Mouse (Mus musculus) heart, embryonic 14.5 days (tissue): ENCODE measurements around the gene Barhl1. TPM values are rescaled to one million over a fixed set of nuclear protein-coding genes. Genes with fewer than 3 reads are reported as not detected.

Experiments
- ATAC-seq: fragments of 200-750 bp; cut with Nextera tagmentation; 2 replicates; pipeline ENCODE4 v1.8.0; 2017; ENCODE audit warnings: low read depth, moderate TSS enrichment; ENCODE audit not compliant: insufficient number of reproducible peaks, insufficient read depth, low FRiP score
- H3K27ac ChIP-seq, 2 experiments: fragments of 200-500 bp in 1 of 2; fragments of 300-500 bp in 1 of 2; sonication (generic) in 1 of 2; replicated peaks in 1 of 2; 2 replicates each; pipeline ENCODE4 v1.5.1; 2012 to 2014; ENCODE audit warnings: low read depth in 2 of 2, low read length in 2 of 2, control low read depth in 1 of 2, mild to moderate bottlenecking in 1 of 2, mixed read lengths in 1 of 2; ENCODE audit not compliant: control insufficient read depth in 1 of 2, insufficient read depth in 1 of 2
- H3K27me3 ChIP-seq: fragments of 300-500 bp; sonication (generic); 2 replicates; pipeline ENCODE4 v1.6.1; 2014; ENCODE audit warnings: mild to moderate bottlenecking, low read length, control low read depth; ENCODE audit not compliant: control insufficient read depth, insufficient read depth
- H3K36me3 ChIP-seq: fragments of 300-500 bp; sonication (generic); 2 replicates; pipeline ENCODE4 v1.6.1; 2014; ENCODE audit warnings: mild to moderate bottlenecking, control low read depth, low read length, mixed read lengths; ENCODE audit not compliant: control insufficient read depth, insufficient read depth
- H3K4me1 ChIP-seq, 2 experiments: fragments of 200-500 bp in 1 of 2; fragments of 300-500 bp in 1 of 2; sonication (generic) in 1 of 2; 2 replicates each; pipeline ENCODE4 v1.6.1; 2012 to 2014; ENCODE audit warnings: low read length in 2 of 2, control low read depth in 1 of 2, mixed read lengths in 1 of 2; ENCODE audit not compliant: control insufficient read depth in 2 of 2, insufficient read depth in 2 of 2
- H3K4me2 ChIP-seq: fragments of 300-500 bp; sonication (generic); 2 replicates; pipeline ENCODE4 v1.6.1; 2014; ENCODE audit warnings: mild to moderate bottlenecking, low read length
- H3K4me3 ChIP-seq, 2 experiments: fragments of 200-500 bp in 1 of 2; fragments of 300-500 bp in 1 of 2; sonication (generic) in 1 of 2; 2 replicates each; pipeline ENCODE4 v1.5.1; 2012 to 2014; ENCODE audit warnings: low read length in 2 of 2, mild to moderate bottlenecking in 2 of 2, control low read depth in 1 of 2, low read depth in 1 of 2, moderate library complexity in 1 of 2; ENCODE audit not compliant: control insufficient read depth in 1 of 2, insufficient read depth in 1 of 2
- H3K9ac ChIP-seq: fragments of 300-500 bp; sonication (generic); 2 replicates; pipeline ENCODE4 v1.6.1; 2014; ENCODE audit warnings: mild to moderate bottlenecking, low read length
- H3K9me3 ChIP-seq: fragments of 300-500 bp; sonication (generic); 2 replicates; pipeline ENCODE4 v1.6.1; 2016; ENCODE audit warnings: low read length, control low read depth; ENCODE audit not compliant: control insufficient read depth
- WGBS: fragments of 180-500 bp; shearing (Covaris S2); extraction: QIAGEN DNeasy Blood & Tissue Kit; methylation state at CpG from one replicate; pipeline ENCODE4 v1.1.7; 2014; 5-methylcytosine and 5-hydroxymethylcytosine counted together
- polyA plus RNA-seq: library from polyadenylated mRNA; unstranded; fragments of >200 nt; fragmentation: Nextera tagmentation; extraction: Ambion mirVana; gene quantifications from 2 replicates; pipeline ENCODE4 v1.2.1, GENCODE M21; 2014

The Barhl1 gene
- polyA plus RNA-seq, 1 experiment from 2014 or later = not detected

DNA sequence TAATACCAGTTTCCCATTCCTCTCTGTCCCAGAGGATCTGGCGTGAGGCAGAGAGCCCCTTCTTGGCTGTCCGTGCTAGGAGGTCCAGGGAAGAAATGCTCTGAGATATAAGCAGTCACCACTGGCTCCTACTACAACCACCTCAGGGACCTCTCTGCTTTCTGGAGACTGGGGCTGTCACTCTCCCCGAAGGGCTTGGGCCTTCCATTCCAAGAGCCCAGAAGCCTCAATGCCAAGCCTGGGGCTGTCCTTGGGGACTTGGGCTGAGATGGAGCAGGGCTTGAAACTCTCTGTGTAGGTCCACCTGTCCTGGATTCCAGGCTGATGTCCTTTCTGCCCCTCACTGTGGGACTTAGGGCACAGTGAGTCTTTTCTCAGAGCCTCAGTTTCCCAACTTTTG, 5.6 kb downstream of the Barhl1 start:
- Histone ChIP-seq H3K27me3 (peaks cover 92% of the 10 kb centered on the region), H3K4me1 (peaks cover 10 to 18% of the 10 kb centered on the region in 2 experiments; a peak in 3 of 4 replicates), H3K4me2 (no peak overlapping the region), H3K9me3 (no peaks in the 10 kb centered on the region), H3K9ac (no peak overlapping the region), H3K4me3 (no peak overlapping the region), H3K36me3 (peaks cover 2% of the 10 kb centered on the region; the same call in 1 of the 2 replicates), H3K27ac (no peak overlapping the region)
- 9% methylated on average over 3 of the region's 3 CpGs for WGBS
- no peak for ATAC-seq

GRCm38 (mm10) chr2:28909818-28910710, 6.4 kb downstream of the Barhl1 start:
- H3K4me2 ChIP-seq = no peak overlapping the region; the same call in 1 of the 2 replicates
- peaks cover 10 to 18% of the 10 kb centered on the region in 2 experiments; a peak in 3 of 4 replicates for H3K4me1 ChIP-seq
- peaks cover 9% of the 10 kb centered on the region for H3K36me3 ChIP-seq
- no peak overlapping the region for H3K27ac ChIP-seq
- 10% methylated on average over 25 of the region's 25 CpGs for WGBS
- ATAC-seq = no peak
- H3K9me3 ChIP-seq = no peaks in the 10 kb centered on the region
- peaks cover 84% of the 10 kb centered on the region for H3K27me3 ChIP-seq
- H3K9ac ChIP-seq = no peak overlapping the region
- peak overlapping the region in 1 of 2 experiments; percentile 35; a peak in 1 of 4 replicates for H3K4me3 ChIP-seq

GRCm38 (mm10) chr2:28909186-28909817, 7.2 kb downstream of the Barhl1 start:
- no peak overlapping the region for H3K27ac ChIP-seq
- peak overlapping the region; percentile 69 for H3K4me2 ChIP-seq
- ATAC-seq = no peak

GRCm38 (mm10) chr2:28908389-28909153, 7.9 kb downstream of the Barhl1 start:
- peak overlapping the region; percentile 69 for H3K4me2 ChIP-seq
- no peak overlapping the region for H3K27ac ChIP-seq
- no peak; the same call in 1 of the 2 replicates for ATAC-seq
- 1% methylated on average over 39 of the region's 39 CpGs for WGBS
- no peaks in the 10 kb centered on the region for H3K9me3 ChIP-seq
- peaks cover 16% of the 10 kb centered on the region for H3K36me3 ChIP-seq
- H3K9ac ChIP-seq = peak overlapping the region; percentile 46
- peaks cover 69% of the 10 kb centered on the region for H3K27me3 ChIP-seq
- peak overlapping the region; percentile 30 to 35 for H3K4me3 ChIP-seq
- H3K4me1 ChIP-seq = peaks cover 10 to 18% of the 10 kb centered on the region in 2 experiments; a peak in 3 of 4 replicates

More at GRCm38 (mm10) chr2:28909186-28909817, 7.2 kb downstream of the Barhl1 start:
- Histone ChIP-seq H3K27me3 (peaks cover 77% of the 10 kb centered on the region), H3K36me3 (peaks cover 16% of the 10 kb centered on the region), H3K4me1 (peaks cover 10 to 18% of the 10 kb centered on the region in 2 experiments; a peak in 3 of 4 replicates), H3K4me3 (peak overlapping the region in 1 of 2 experiments; percentile 35; a peak in 2 of 4 replicates), H3K9ac (no peak overlapping the region), H3K9me3 (no peaks in the 10 kb centered on the region)
- under 1% methylated on average over 41 of the region's 41 CpGs for whole genome bisulfite sequencing

DNA sequence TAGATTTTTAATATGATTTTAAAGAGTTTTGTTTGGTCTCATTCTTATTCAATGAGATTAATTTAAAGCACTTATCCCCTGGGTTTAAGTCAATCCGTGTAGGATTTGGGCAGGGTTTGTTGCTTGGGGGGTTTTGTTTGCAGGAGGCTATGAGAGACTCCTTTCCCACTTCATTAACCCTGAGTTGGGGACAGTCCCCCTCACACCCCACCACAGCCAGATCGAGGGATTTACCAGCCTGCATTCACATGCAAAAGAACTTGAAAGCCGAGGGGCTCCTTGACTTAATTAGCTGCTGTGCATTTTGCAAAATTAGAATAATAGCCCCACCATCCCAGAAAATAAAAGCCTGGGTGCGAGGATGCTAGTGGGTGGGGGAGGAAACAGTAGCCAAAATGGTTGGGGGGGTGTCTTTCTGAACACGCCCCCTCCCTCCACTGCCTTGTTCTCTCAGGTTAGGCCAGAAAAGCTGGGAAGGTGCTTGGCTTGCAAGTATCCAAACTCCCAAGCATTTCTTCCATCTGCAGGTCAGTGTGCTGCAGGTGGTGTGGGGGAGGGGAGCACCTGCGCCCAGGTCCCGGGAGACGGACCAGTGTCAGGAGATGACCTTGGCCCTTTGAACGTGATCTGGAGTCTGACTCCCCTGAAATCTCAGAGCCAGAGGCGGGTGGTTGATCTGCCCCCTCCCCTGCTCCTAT, 8.6 kb downstream of the Barhl1 start:
- H3K4me2 ChIP-seq = peak overlapping the region; percentile 69
- no peak overlapping the region for H3K27ac ChIP-seq
- peaks cover 10 to 18% of the 10 kb centered on the region in 2 experiments; a peak in 3 of 4 replicates for H3K4me1 ChIP-seq
- H3K4me3 ChIP-seq = peak overlapping the region in 1 of 2 experiments; percentile 35; a peak in 3 of 4 replicates
- peaks cover 62% of the 10 kb centered on the region for H3K27me3 ChIP-seq
- H3K9me3 ChIP-seq = no peaks in the 10 kb centered on the region
- 12% methylated on average over 10 of the region's 10 CpGs for WGBS
- peaks cover 16% of the 10 kb centered on the region for H3K36me3 ChIP-seq
- no peak for ATAC-seq
- H3K9ac ChIP-seq = peak overlapping the region; percentile 46; the same call in 1 of the 2 replicates

DNA sequence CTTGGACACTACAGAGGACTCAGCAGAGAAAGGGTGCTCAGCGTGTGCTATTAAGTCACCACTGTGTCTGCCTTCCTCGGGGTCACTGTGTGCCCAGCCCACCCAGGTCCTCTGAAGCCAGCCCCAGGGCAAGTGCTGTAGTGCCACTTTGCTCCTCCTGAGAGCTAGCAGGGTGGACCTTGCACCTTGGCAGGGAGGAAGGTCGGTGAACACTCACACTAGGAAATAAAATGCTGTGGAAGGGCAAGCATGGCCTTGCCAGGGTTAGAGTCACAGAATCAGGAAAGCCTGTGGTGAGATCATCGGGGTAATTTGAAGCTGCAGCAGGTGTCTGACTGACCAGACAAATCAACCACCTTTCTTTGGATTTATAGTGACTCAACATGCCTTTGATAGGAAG, 10.9 kb downstream of the Barhl1 start:
- no peak overlapping the region for H3K4me3 ChIP-seq
- H3K9me3 ChIP-seq = no peaks in the 10 kb centered on the region
- H3K4me1 ChIP-seq = peaks cover 10 to 18% of the 10 kb centered on the region in 2 experiments; a peak in 3 of 4 replicates
- H3K36me3 ChIP-seq = peaks cover 28% of the 10 kb centered on the region
- H3K27ac ChIP-seq = no peak overlapping the region
- peaks cover 39% of the 10 kb centered on the region for H3K27me3 ChIP-seq
- ATAC-seq = no peak
- 74% methylated on average over 4 of the region's 4 CpGs for WGBS
- H3K4me2 ChIP-seq = no peak overlapping the region
- H3K9ac ChIP-seq = no peak overlapping the region
